Mouse (Mus musculus) megakaryocyte, adult 5-6 weeks (primary cell): ENCODE results near the gene Tmem150b. TPM values are rescaled to one million over a fixed set of nuclear protein-coding genes. Genes with fewer than 3 reads are reported as not detected.

Experiments used
- ATAC-seq: 2 replicates; pipeline ENCODE4 v1.8.0; 2016; ENCODE audit warnings: mild to moderate bottlenecking, inconsistent platforms; ENCODE audit not compliant: poor library complexity, severe bottlenecking
- total RNA-seq, 2 experiments: library from RNA; stranded (forward) in 1 of 2; stranded (reverse) in 1 of 2; fragments of 153-499, 151-499 nt in 1 of 2; fragments of 221-1000, 200-1000 nt in 1 of 2; gene quantifications; 2 replicates each; pipeline versions ENCODE4 v1.2.3 to v1.2.4; 2015 to 2017

The Tmem150b gene
- total RNA-seq, 2 experiments from 2014 or later = 11.4 to 18.0 TPM

- ATAC-seq = no peak
Measured at GRCm38 (mm10) chr7:4668506-4668905, 56.5 kb downstream of the Tmem150b start.

GRCm38 (mm10) chr7:4666871-4667270 is 58.2 kb downstream of the Tmem150b start:
- ATAC-seq = no peak

GRCm38 (mm10) chr7:4663742-4664141 is 61.3 kb downstream of the Tmem150b start:
- ATAC-seq = no peak

DNA sequence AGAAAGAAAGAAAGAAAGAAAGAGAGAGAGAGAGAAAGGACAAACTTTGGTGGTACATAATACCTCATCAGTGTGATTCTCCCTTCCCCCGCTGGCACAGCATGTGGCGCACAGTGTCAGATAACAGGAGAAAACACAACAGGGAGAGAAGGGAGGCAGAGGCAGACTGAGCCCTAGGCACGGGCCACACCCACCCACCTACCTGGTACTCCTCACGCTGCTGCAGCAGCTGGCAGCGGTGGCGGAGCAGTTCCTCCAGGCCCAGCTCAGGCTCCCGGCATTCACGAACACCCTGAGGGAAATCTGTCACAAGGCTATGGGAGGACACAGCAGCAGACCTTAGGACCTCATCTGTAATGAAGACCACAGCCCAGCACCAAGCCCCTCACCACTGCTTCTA is 61.9 kb downstream of the Tmem150b start:
- no peak for ATAC-seq

- no peak for ATAC-seq
Measured at GRCm38 (mm10) chr7:4659911-4660443, 65.1 kb downstream of the Tmem150b start.

GRCm38 (mm10) chr7:4658912-4659551 is 66.0 kb downstream of the Tmem150b start, which contains the start of gene Ppp6r1:
Gene Ppp6r1 (minus strand): TSS chr7:4659019.
- peak; percentile 86 for ATAC-seq

GRCm38 (mm10) chr7:4658128-4658907 is 66.7 kb downstream of the Tmem150b start:
- peak; percentile 41 for ATAC-seq

- ATAC-seq = no peak
Measured at GRCm38 (mm10) chr7:4657521-4658127, 67.4 kb downstream of the Tmem150b start.

Other genes with a start within 250 kb of the Tmem150b start
- 106 and 134 TPM in 2 replicates for gene Ppp1r12c, start 223.6 kb downstream of the Tmem150b start, total RNA-seq (2015)
- 146 and 169 TPM in 2 replicates for gene Ppp1r12c, start 223.6 kb downstream of the Tmem150b start, total RNA-seq (2017)
- gene Tnnt1, start 208.9 kb downstream of the Tmem150b start, total RNA-seq (2015) = 2.6 and 5.8 TPM in 2 replicates
- 8.6 and 13.4 TPM in 2 replicates for gene Tnnt1, start 208.9 kb downstream of the Tmem150b start, total RNA-seq (2017)
- 5.1 and 8.8 TPM in 2 replicates for gene Tnni3, start 201.0 kb downstream of the Tmem150b start, total RNA-seq (2015)
- gene Tnni3, start 201.0 kb downstream of the Tmem150b start, total RNA-seq (2017) = 1.7 TPM in 1 of 2 replicates, not detected in the other
- 1.3 TPM in 2 replicates for gene Dnaaf3, start 192.8 kb downstream of the Tmem150b start, total RNA-seq (2015)
- 1.0 TPM in 2 replicates for gene Dnaaf3, start 192.8 kb downstream of the Tmem150b start, total RNA-seq (2017)
- not detected in 2 replicates for gene Syt5, start 177.7 kb downstream of the Tmem150b start, total RNA-seq (2015)
- not detected in 2 replicates for gene Syt5, start 177.7 kb downstream of the Tmem150b start, total RNA-seq (2017)
- gene Ptprh, start 121.2 kb downstream of the Tmem150b start, total RNA-seq (2015) = not detected in 2 replicates
- gene Ptprh, start 121.2 kb downstream of the Tmem150b start, total RNA-seq (2017) = not detected in 2 replicates
- gene Tmem86b, start 93.8 kb downstream of the Tmem150b start, total RNA-seq (2015) = 8.9 and 10.7 TPM in 2 replicates
- gene Tmem86b, start 93.8 kb downstream of the Tmem150b start, total RNA-seq (2017) = 13.6 and 22.1 TPM in 2 replicates
- gene Ppp6r1, start 66.2 kb downstream of the Tmem150b start, total RNA-seq (2015) = 71.1 and 72.6 TPM in 2 replicates
- gene Ppp6r1, start 66.2 kb downstream of the Tmem150b start, total RNA-seq (2017) = 85.6 and 101 TPM in 2 replicates
- gene Hspbp1, start 40.2 kb downstream of the Tmem150b start, total RNA-seq (2015) = 12.7 and 16.9 TPM in 2 replicates
- gene Hspbp1, start 40.2 kb downstream of the Tmem150b start, total RNA-seq (2017) = 9.8 and 15.3 TPM in 2 replicates
- gene Brsk1, start 34.6 kb downstream of the Tmem150b start, total RNA-seq (2015) = not detected in 2 replicates
- gene Brsk1, start 34.6 kb downstream of the Tmem150b start, total RNA-seq (2017) = not detected in 2 replicates
- 32.4 and 38.4 TPM in 2 replicates for gene Kmt5c, start 14.9 kb upstream of the Tmem150b start, total RNA-seq (2015)
- gene Kmt5c, start 14.9 kb upstream of the Tmem150b start, total RNA-seq (2017) = 44.2 and 58.2 TPM in 2 replicates
- gene Cox6b2, start 27.8 kb upstream of the Tmem150b start, total RNA-seq (2015) = 29.5 and 32.4 TPM in 2 replicates
- gene Cox6b2, start 27.8 kb upstream of the Tmem150b start, total RNA-seq (2017) = 20.5 and 24.8 TPM in 2 replicates
- gene Fam71e2, start 46.1 kb upstream of the Tmem150b start, total RNA-seq (2015) = not detected in 2 replicates
- not detected in 2 replicates for gene Fam71e2, start 46.1 kb upstream of the Tmem150b start, total RNA-seq (2017)
- gene Il11, start 57.6 kb upstream of the Tmem150b start, total RNA-seq (2015) = not detected in 2 replicates
- not detected in 2 replicates for gene Il11, start 57.6 kb upstream of the Tmem150b start, total RNA-seq (2017)
- gene Tmem190, start 57.7 kb upstream of the Tmem150b start, total RNA-seq (2015) = not detected in 2 replicates
- not detected in 2 replicates for gene Tmem190, start 57.7 kb upstream of the Tmem150b start, total RNA-seq (2017)
- 1.3 and 3.0 TPM in 2 replicates for gene Tmem238, start 64.4 kb upstream of the Tmem150b start, total RNA-seq (2015)
- 0.61 and 2.5 TPM in 2 replicates for gene Tmem238, start 64.4 kb upstream of the Tmem150b start, total RNA-seq (2017)
- gene Rpl28, start 67.6 kb upstream of the Tmem150b start, total RNA-seq (2015) = 1,340 and 1,433 TPM in 2 replicates
- gene Rpl28, start 67.6 kb upstream of the Tmem150b start, total RNA-seq (2017) = 535 and 673 TPM in 2 replicates
- gene Ube2s, start 87.3 kb upstream of the Tmem150b start, total RNA-seq (2015) = 313 and 324 TPM in 2 replicates
- 178 and 185 TPM in 2 replicates for gene Ube2s, start 87.3 kb upstream of the Tmem150b start, total RNA-seq (2017)
- not detected in 2 replicates for gene Shisa7, start 119.4 kb upstream of the Tmem150b start, total RNA-seq (2015)
- not detected in 2 replicates for gene Shisa7, start 119.4 kb upstream of the Tmem150b start, total RNA-seq (2017)
- 6.5 and 9.2 TPM in 2 replicates for gene Isoc2b, start 145.0 kb upstream of the Tmem150b start, total RNA-seq (2015)
- 70.2 and 91.2 TPM in 2 replicates for gene Isoc2b, start 145.0 kb upstream of the Tmem150b start, total RNA-seq (2017)
- gene Isoc2a, start 151.9 kb upstream of the Tmem150b start, total RNA-seq (2015) = 2.3 and 3.0 TPM in 2 replicates
- gene Isoc2a, start 151.9 kb upstream of the Tmem150b start, total RNA-seq (2017) = 5.0 TPM in 2 replicates
- not detected in 2 replicates for gene Gm36210, start 181.3 kb upstream of the Tmem150b start, total RNA-seq (2015)
- gene Gm36210, start 181.3 kb upstream of the Tmem150b start, total RNA-seq (2017) = not detected in 2 replicates
- 6.7 and 7.3 TPM in 2 replicates for gene Zfp628, start 190.0 kb upstream of the Tmem150b start, total RNA-seq (2015)
- gene Zfp628, start 190.0 kb upstream of the Tmem150b start, total RNA-seq (2017) = 1.9 and 3.0 TPM in 2 replicates
- 0.13 and 0.82 TPM in 2 replicates for gene Nat14, start 196.8 kb upstream of the Tmem150b start, total RNA-seq (2015)
- gene Nat14, start 196.8 kb upstream of the Tmem150b start, total RNA-seq (2017) = 0.11 and 1.1 TPM in 2 replicates
- not detected in 2 replicates for gene Ssc5d, start 200.5 kb upstream of the Tmem150b start, total RNA-seq (2015)
- 0.04 TPM in 1 of 2 replicates, not detected in the other for gene Ssc5d, start 200.5 kb upstream of the Tmem150b start, total RNA-seq (2017)
- not detected in 2 replicates for gene Sbk2, start 239.2 kb upstream of the Tmem150b start, total RNA-seq (2015)
- gene Sbk2, start 239.2 kb upstream of the Tmem150b start, total RNA-seq (2017) = not detected in 2 replicates
- gene Sbk3, start 245.9 kb upstream of the Tmem150b start, total RNA-seq (2015) = 0.09 TPM in 1 of 2 replicates, not detected in the other
- gene Sbk3, start 245.9 kb upstream of the Tmem150b start, total RNA-seq (2017) = not detected in 2 replicates